Mouse (Mus musculus) spleen, adult 2 months (tissue): ENCODE data around the gene Itpk1.

Source experiments
- CTCF ChIP-seq: fragments of 200-500 bp; IDR thresholded peaks from 2 replicates; pipeline ENCODE4 v1.5.1; 2011; ENCODE audit warnings: mild to moderate bottlenecking, inconsistent platforms; ENCODE audit not compliant: insufficient read depth, insufficient read length, insufficient replicate concordance; ENCODE audit errors: extremely low read depth
- POLR2A ChIP-seq: fragments of 200-500 bp; IDR thresholded peaks from 2 replicates; pipeline ENCODE4 v1.6.1; 2011; ENCODE audit warnings: low read depth, low read length, inconsistent platforms

- TF ChIP-seq CTCF (no peak), POLR2A (no peak)
Observed at GRCm38 (mm10) chr12:102684720-102685386, 19.9 kb downstream of the Itpk1 start.
